Mouse (Mus musculus) inflammation-experienced regulatory T-cells, adult 16 weeks (primary cell): Measurements from ENCODE around the gene Ntan1. TPM values are rescaled to one million over a fixed set of nuclear protein-coding genes. Genes with fewer than 3 reads are reported as not detected.

ENCODE experiments used
- polyA plus RNA-seq: library from polyadenylated mRNA; unstranded; fragments of 100-300 nt; shearing (Covaris generic); gene quantifications from one replicate; pipeline ENCODE4 v1.2.1, GENCODE M21; 2017

The Ntan1 gene
- 177 TPM for polyA plus RNA-seq

DNA sequence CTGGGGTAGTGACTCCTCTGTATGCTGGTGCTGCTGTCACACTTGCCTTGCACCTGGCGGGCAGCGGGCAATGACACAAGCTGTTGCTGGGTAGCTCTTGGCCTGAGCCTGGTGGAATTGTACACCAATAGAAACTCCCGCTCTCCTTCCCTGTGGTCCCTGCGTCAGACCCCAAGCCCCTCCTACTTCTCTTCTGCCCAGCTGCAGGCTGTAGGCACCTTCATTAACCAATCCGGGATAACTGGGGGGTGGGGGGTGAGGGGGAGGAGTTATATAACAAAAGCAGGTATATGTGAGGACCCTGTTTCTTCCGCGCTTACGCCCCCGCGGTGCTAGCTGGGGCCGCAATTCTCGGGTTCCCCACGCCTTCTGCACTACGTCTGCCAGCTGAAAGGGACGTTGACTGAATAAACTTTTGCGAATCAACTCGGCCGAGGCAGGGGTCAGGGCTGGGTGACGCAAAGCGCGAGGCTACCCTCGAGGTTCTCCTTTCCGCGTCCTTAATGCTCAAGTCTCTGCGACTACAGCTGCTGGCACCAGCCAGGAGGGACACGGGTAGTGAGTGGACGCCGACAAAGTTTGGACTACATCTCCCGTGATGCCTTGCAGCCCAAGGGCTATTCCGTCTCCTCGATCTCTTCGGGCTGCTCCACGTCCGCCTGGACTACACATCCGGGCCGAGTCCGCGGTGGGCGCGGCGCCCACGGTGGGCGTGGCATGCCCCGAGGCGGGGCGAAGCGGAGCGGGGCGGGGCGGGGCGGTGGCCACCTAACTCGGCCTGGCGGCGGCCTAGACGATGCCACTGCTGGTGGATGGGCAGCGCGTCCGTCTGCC lies at the start of gene Ntan1:
Ntan1 (plus strand) TSS at position 286 of the 834 bp plus-strand sequence.

DNA sequence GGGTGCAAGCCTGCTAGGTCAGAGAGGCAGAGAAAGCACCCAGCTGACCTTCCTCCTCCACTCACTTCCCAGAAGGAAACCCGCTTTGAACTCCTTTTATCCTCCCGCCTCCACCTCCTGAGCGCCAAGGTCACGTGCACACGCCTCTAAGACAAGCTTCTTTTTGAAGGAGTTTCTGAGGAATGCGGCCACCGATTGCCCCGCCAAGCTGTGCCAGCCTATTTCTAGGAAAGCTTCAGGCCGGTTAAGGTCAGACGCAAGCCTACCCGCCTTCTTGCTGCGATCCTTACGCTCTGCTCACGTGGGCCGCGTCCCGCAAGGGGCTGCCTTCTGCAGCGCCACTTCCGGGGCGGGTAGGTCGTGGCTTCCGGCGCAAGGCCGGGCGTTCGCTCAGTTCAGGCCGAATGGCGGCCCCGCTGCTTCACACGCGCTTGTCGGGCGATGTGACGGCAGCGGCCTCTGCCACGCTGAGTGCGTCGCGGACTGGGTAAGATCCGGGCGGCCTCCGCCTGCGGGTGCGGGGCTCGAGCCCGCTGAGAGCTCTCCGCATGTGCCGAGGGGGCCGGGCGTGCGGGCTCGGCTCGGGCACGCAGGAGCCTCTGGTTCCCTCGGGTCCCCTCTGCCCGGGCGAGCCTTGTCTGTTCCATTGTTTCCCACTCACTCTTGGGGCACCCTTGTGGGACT lies 38.1 kb upstream of the Ntan1 start, which contains the start of gene Rrn3:
Rrn3 (plus strand) TSS at position 356 of the 684 bp plus-strand sequence.

Other genes with a start within 250 kb of the Ntan1 start
- 65.6 TPM for gene Parn, start 150.7 kb upstream of the Ntan1 start, polyA plus RNA-seq
- 68.9 TPM for gene Bfar, start 147.0 kb upstream of the Ntan1 start, polyA plus RNA-seq
- gene 3110001I22Rik, start 146.9 kb upstream of the Ntan1 start, polyA plus RNA-seq, result 11.9 TPM
- gene Pla2g10, start 87.9 kb upstream of the Ntan1 start, polyA plus RNA-seq, result 0.40 TPM
- gene Rrn3, start 38.1 kb upstream of the Ntan1 start, polyA plus RNA-seq, result 49.3 TPM
- 55.9 TPM for gene Pdxdc1, start 84.3 kb downstream of the Ntan1 start, polyA plus RNA-seq
- 0.43 TPM for gene Mpv17l, start 84.3 kb downstream of the Ntan1 start, polyA plus RNA-seq
- gene 2900011O08Rik, start 167.8 kb downstream of the Ntan1 start, polyA plus RNA-seq, result not detected
- not detected for gene Ifitm7, start 168.0 kb downstream of the Ntan1 start, polyA plus RNA-seq